Mouse (Mus musculus) G1E (cell line): ENCODE measurements around the gene Sh3pxd2b.

ENCODE experiments used
- CTCF ChIP-seq: IDR thresholded peaks from 2 replicates; pipeline ENCODE4 v1.5.1; 2012; ENCODE audit warnings: low read depth, low read length, inconsistent platforms, mixed read lengths
- GATA1 ChIP-seq: IDR thresholded peaks from 2 replicates; pipeline ENCODE4 v1.6.1; 2012; ENCODE audit warnings: borderline replicate concordance, low read length, inconsistent platforms, mixed read lengths
- POLR2AphosphoS5 ChIP-seq: IDR thresholded peaks from 2 replicates; pipeline ENCODE4 v1.6.1; 2012; ENCODE audit warnings: low read depth, low read length, inconsistent platforms; ENCODE audit not compliant: insufficient replicate concordance

GRCm38 (mm10) chr11:32409052-32409451 is 61.4 kb downstream of the Sh3pxd2b start:
- no peak for TF ChIP-seq GATA1
- TF ChIP-seq CTCF, result no peak
- TF ChIP-seq POLR2AphosphoS5, result no peak
